Mouse (Mus musculus) liver, embryonic 14.5 days (tissue): Measurements from ENCODE around the gene Med19. TPM values are rescaled to one million over a fixed set of nuclear protein-coding genes. Genes with fewer than 3 reads are reported as not detected.
A peak's percentile ranks its signal among the peaks of the same experiment; 100 is the strongest.
"Not testable (repeated sequence)": the region's sequence is repeated elsewhere in the genome, so short reads cannot be mapped to it uniquely, and the experiment has no call there.

ENCODE experiments used
- ATAC-seq: fragments of 200-750 bp; cut with Nextera tagmentation; 2 replicates; pipeline ENCODE4 v1.8.0; 2017; ENCODE audit warnings: moderate number of reproducible peaks, mild to moderate bottlenecking, moderate library complexity; ENCODE audit not compliant: insufficient read depth
- DNase-seq, 3 experiments: peaks; one replicate each; pipeline ENCODE4 v3.0.0-alpha.2; 2012 to 2013; ENCODE audit warnings: low read depth in 3 of 3, low spot score in 3 of 3
- H3K27ac ChIP-seq: fragments of 300-500 bp; sonication (generic); 2 replicates; pipeline ENCODE4 v1.5.1; 2014; ENCODE audit warnings: moderate library complexity, mild to moderate bottlenecking, control low read depth, inconsistent platforms
- H3K27me3 ChIP-seq: fragments of 300-500 bp; sonication (generic); 2 replicates; pipeline ENCODE4 v1.6.1; 2014; ENCODE audit warnings: mild to moderate bottlenecking, low read length, moderate library complexity; ENCODE audit not compliant: control insufficient read depth, insufficient read depth
- H3K36me3 ChIP-seq: fragments of 300-500 bp; sonication (generic); replicated peaks from 2 replicates; pipeline ENCODE4 v1.6.1; 2014; ENCODE audit warnings: low read depth; ENCODE audit not compliant: control insufficient read depth, insufficient read depth
- H3K4me1 ChIP-seq, 2 experiments: fragments of 200-500 bp in 1 of 2; fragments of 300-500 bp in 1 of 2; sonication (generic) in 1 of 2; replicated peaks; 2 replicates each; pipeline ENCODE4 v1.6.1; 2012 to 2014; ENCODE audit warnings: antibody characterized with exemption in 1 of 2, inconsistent platforms in 1 of 2, low read length in 1 of 2; ENCODE audit not compliant: control insufficient read depth in 2 of 2, insufficient read depth in 2 of 2
- H3K4me2 ChIP-seq: fragments of 300-500 bp; sonication (generic); 2 replicates; pipeline ENCODE4 v1.6.1; 2014; ENCODE audit warnings: low read depth, mild to moderate bottlenecking, control low read depth, moderate library complexity
- H3K4me3 ChIP-seq, 2 experiments: fragments of 200-500 bp in 1 of 2; fragments of 300-500 bp in 1 of 2; sonication (generic) in 1 of 2; 2 replicates each; pipeline ENCODE4 v1.5.1; 2012 to 2014; ENCODE audit warnings: low read depth in 2 of 2, low read length in 2 of 2, mild to moderate bottlenecking in 2 of 2, control low read depth in 1 of 2, inconsistent platforms in 1 of 2, moderate library complexity in 1 of 2; ENCODE audit not compliant: insufficient read depth in 1 of 2
- H3K9ac ChIP-seq: fragments of 300-500 bp; sonication (generic); replicated peaks from 2 replicates; pipeline ENCODE4 v1.6.1; 2014; ENCODE audit warnings: mild to moderate bottlenecking, control low read depth, moderate library complexity
- H3K9me3 ChIP-seq: fragments of 300-500 bp; sonication (generic); 2 replicates; pipeline ENCODE4 v1.6.1; 2016; ENCODE audit warnings: low read length, mixed read lengths; ENCODE audit not compliant: control insufficient read depth
- CTCF ChIP-seq: IDR thresholded peaks from 2 replicates; pipeline ENCODE4 v1.5.1; 2016; ENCODE audit warnings: antibody characterized with exemption, low read depth, control low read depth
- EP300 ChIP-seq: IDR thresholded peaks from 2 replicates; pipeline ENCODE4 v1.6.1; 2016; ENCODE audit warnings: antibody characterized with exemption, low read depth
- whole genome bisulfite sequencing: fragments of 180-500 bp; shearing (Covaris S2); extraction: QIAGEN DNeasy Blood & Tissue Kit; methylation state at CpG from one replicate; pipeline ENCODE4 v1.1.7; 2014; ENCODE audit not compliant: insufficient replicate concordance; 5-methylcytosine and 5-hydroxymethylcytosine counted together
- polyA plus RNA-seq, 2 experiments: library from polyadenylated mRNA; depleted of rRNA in 1 of 2; stranded (reverse) in 1 of 2; unstranded in 1 of 2; fragments of >200 nt; fragmentation: Nextera tagmentation in 1 of 2; extraction: Ambion mirVana in 1 of 2; gene quantifications; 2 replicates each; pipeline versions ENCODE4 v1.2.1 to v1.2.3; 2012 to 2014

Gene Med19
- polyA plus RNA-seq, 2 experiments, result 12.3 to 22.4 TPM

DNA sequence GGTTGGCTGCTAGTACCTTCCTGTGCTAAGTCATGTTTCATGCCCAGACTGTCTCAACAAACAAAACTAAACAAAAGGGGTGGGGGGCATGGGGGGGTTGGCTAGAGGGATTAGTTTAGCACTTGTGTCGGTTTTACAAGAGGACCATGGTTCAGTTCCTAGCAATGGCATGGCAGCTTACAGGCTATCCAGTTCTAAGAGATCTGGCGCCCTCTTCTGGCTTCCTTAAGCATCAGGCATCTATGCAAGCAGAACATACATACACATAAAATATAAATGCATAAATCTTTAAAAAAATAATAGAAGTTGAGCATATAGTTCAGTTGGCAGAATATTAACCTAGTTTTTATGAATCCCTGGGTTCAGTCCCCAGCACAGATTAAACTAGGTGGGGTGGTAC is 15.3 kb upstream of the Med19 start:
- peak in 1 of 3 experiments; percentile 60 for DNase-seq
- H3K4me1 ChIP-seq, result no peaks in the 10 kb centered on the region
- no peaks in the 10 kb centered on the region for H3K36me3 ChIP-seq
- no peak for ATAC-seq
- no peaks in the 10 kb centered on the region for H3K27me3 ChIP-seq
- no peak overlapping the region for H3K9ac ChIP-seq
- no peak overlapping the region for H3K4me3 ChIP-seq
- 23% methylated on average over 2 of the region's 2 CpGs for WGBS
- no peak for TF ChIP-seq EP300
- TF ChIP-seq CTCF, result peak; percentile 72
- H3K4me2 ChIP-seq, result no peak overlapping the region
- H3K9me3 ChIP-seq, result no peaks in the 10 kb centered on the region
- H3K27ac ChIP-seq, result no peak overlapping the region

DNA sequence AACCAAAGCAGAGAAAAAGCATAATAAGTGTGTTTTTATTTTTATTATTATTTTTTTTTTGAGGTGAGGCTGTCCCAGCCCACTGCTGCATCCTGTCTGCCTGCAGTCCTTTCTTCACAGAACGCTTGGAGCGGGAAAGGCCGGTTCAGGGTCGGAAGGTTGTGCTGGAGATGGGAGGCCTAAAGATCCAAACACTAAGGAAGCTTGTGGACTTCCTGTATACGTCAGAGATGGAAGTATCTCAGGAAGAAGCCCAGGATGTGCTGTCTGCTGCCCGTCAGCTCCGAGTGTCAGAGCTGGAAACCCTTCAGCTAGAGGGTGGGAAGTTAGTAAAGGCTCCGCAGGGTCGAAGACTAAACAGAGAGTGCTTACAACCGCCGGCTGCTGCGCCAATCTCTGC is 12.1 kb upstream of the Med19 start:
- TF ChIP-seq EP300 (no peak), CTCF (no peak)
- no peaks in the 10 kb centered on the region; the same call in 1 of the 2 replicates for H3K36me3 ChIP-seq
- H3K27ac ChIP-seq, result no peak overlapping the region
- WGBS, result 46% methylated on average over 12 of the region's 12 CpGs
- H3K9ac ChIP-seq, result no peak overlapping the region
- H3K4me1 ChIP-seq, result peaks cover 3 to 6% of the 10 kb centered on the region in 2 experiments; a peak in 2 of 4 replicates
- no peaks in the 10 kb centered on the region for H3K9me3 ChIP-seq
- DNase-seq, result no peak
- no peak overlapping the region for H3K4me2 ChIP-seq
- H3K4me3 ChIP-seq, result no peak overlapping the region
- no peak for ATAC-seq
- H3K27me3 ChIP-seq, result no peaks in the 10 kb centered on the region

DNA sequence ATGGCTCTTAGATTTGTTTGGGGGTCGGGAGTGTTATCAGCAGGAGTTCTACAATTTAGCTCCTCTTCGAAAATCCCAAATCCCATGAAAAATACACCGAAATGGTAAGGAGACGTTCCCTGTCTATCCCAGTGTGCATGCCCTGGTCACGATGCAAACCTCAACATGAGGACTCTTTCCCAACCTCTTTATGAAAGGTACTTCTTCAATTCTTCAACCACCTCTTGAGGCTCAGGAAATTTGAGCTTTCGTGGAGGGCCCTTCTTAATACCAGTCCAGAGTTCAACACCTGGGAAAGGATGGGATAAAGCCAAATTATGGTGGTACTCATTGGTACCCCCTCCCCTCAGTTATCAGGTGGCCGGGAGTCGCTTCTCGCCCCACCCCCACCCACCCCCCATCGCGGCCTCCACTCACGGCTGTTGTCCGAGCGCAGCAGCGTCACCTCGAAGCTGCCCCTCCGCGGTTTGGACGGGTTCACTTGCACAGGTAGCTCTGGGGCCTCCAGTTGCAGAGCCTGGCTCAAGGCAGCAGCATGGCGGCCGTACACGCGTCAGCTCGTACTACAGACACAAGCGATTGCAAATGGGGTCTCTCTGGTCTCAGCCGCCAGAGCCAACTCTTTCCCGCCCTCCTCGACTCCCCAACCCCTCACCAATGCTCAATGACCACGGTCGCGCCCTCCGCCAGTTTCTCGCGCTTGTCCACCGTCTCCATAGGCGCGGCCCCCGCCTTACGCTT is 8.2 kb upstream of the Med19 start:
- peaks cover 3 to 7% of the 10 kb centered on the region in 2 experiments; a peak in 2 of 4 replicates for H3K4me1 ChIP-seq
- ATAC-seq, result peak; percentile 65
- peaks cover 23% of the 10 kb centered on the region for H3K36me3 ChIP-seq
- WGBS, result 3% methylated on average over 39 of the region's 39 CpGs
- DNase-seq, result no peak
- no peaks in the 10 kb centered on the region for H3K9me3 ChIP-seq
- peak overlapping the region; percentile 90 to 96 for H3K4me3 ChIP-seq
- TF ChIP-seq CTCF (no peak), EP300 (no peak)
- peak overlapping the region; percentile 52; the same call in 1 of the 2 replicates for H3K27ac ChIP-seq
- peak overlapping the region; percentile 86 for H3K9ac ChIP-seq
- H3K4me2 ChIP-seq, result peak overlapping the region; percentile 85
- H3K27me3 ChIP-seq, result no peaks in the 10 kb centered on the region

DNA sequence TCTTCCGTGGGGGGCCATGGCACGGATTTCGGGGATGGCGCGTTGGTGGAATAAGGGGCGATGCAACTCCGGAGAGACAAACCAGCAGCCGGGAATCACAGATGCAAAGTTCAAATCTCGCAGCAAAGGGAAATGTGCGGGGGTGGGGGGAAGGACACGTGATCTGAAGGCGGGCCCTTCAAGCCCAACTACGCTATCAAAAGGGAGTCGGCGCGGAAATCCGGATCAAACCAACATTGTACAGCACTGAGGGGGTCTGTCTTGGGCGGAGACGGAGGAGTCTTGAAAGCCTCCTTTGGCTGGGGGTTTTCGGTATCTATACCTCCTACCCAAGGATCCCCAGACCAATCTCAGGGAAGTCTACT is 7.7 kb upstream of the Med19 start, which contains the start of gene Selenoh:
Gene Selenoh (minus strand): TSS at position 202 of the 365 bp plus-strand sequence.
- H3K4me3 ChIP-seq, result peak within 1 kb of the TSS; percentile 90 to 96
- peaks cover 28% of the 10 kb centered on the region for H3K36me3 ChIP-seq
- ATAC-seq (peak; percentile 90), DNase-seq (peak; percentile 78 to 84 (median 81))
- H3K4me2 ChIP-seq, result peak within 1 kb of the TSS; percentile 85
- TF ChIP-seq CTCF (no peak), EP300 (0 out of 2 replicates have a peak, but pooled peaks have one; percentile 9)
- WGBS, result under 1% methylated on average over 20 of the region's 20 CpGs
- H3K27ac ChIP-seq, result peak within 1 kb of the TSS; percentile 79
- no peaks in the 10 kb centered on the region for H3K27me3 ChIP-seq
- H3K9me3 ChIP-seq, result no peaks in the 10 kb centered on the region
- H3K9ac ChIP-seq, result peak within 1 kb of the TSS; percentile 86
- peaks cover 3 to 7% of the 10 kb centered on the region in 2 experiments; a peak in 2 of 4 replicates for H3K4me1 ChIP-seq

DNA sequence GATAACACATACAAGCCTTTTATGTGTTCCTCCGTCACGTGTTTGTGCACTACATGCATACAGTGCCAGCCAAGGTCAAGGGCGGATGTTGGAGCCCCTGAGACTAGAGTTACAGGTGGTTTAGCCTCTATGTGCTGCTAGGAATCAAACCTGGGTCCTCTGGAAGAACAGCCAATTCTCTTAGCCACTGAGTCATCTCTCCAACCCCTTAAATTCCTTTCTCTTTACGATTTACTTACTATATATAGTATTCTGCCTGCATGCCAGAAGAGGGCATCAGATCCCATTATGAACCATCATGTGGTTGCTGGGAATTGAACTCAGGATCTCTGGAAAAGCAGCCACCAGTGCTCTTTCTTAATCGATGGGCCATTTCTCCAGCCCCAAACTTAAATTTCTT is 6.7 kb upstream of the Med19 start:
- not testable (repeated sequence) for H3K9ac ChIP-seq, DNase-seq, H3K4me2 ChIP-seq, H3K9me3 ChIP-seq, H3K27me3 ChIP-seq, ATAC-seq, H3K27ac ChIP-seq, H3K4me3 ChIP-seq
- H3K4me1 ChIP-seq, result peaks cover 8 to 13% of the 10 kb centered on the region in 2 experiments
- peaks cover 32% of the 10 kb centered on the region for H3K36me3 ChIP-seq
- 75% methylated on average over 4 of the region's 5 CpGs for WGBS
